Mouse (Mus musculus) heart, adult 2 months (tissue): Measurements from ENCODE around the gene Rhobtb3. TPM values are rescaled to one million over a fixed set of nuclear protein-coding genes. Genes with fewer than 3 reads are reported as not detected.
A peak's percentile ranks its signal among the peaks of the same experiment; 100 is the strongest.

Experiments used
- DNase-seq, 2 experiments: peaks; one replicate each; pipeline ENCODE4 v3.0.0; 2021
- H3K27ac ChIP-seq: fragments of 200-600 bp; 2 replicates; pipeline ENCODE4 v1.8.1; 2022
- H3K27me3 ChIP-seq: fragments of 200-500 bp; 2 replicates; pipeline ENCODE4 v1.6.1; 2012; ENCODE audit warnings: mild to moderate bottlenecking, low read length, inconsistent platforms, mixed read lengths; ENCODE audit not compliant: control insufficient read depth, insufficient read depth
- H3K36me3 ChIP-seq: fragments of 200-500 bp; 2 replicates; pipeline ENCODE4 v1.6.1; 2012; ENCODE audit warnings: low read length, inconsistent platforms; ENCODE audit not compliant: control insufficient read depth, insufficient read depth
- H3K4me1 ChIP-seq: fragments of 200-500 bp; 2 replicates; pipeline ENCODE4 v1.6.1; 2011; ENCODE audit warnings: low read length; ENCODE audit not compliant: control insufficient read depth, insufficient read depth
- H3K4me3 ChIP-seq: fragments of 200-600 bp; 2 replicates; pipeline ENCODE4 v1.8.1; 2022
- H3K79me2 ChIP-seq: fragments of 200-500 bp; replicated peaks from 2 replicates; pipeline ENCODE4 v1.6.1; 2012; ENCODE audit warnings: mild to moderate bottlenecking, inconsistent platforms, low read length, moderate library complexity, mixed read lengths; ENCODE audit not compliant: control insufficient read depth, insufficient read depth
- H3K9ac ChIP-seq: fragments of 200-500 bp; 2 replicates; pipeline ENCODE4 v1.6.1; 2012; ENCODE audit warnings: low read depth, mild to moderate bottlenecking, control low read depth, inconsistent platforms, low read length, mixed read lengths
- CTCF ChIP-seq: fragments of 200-600 bp; IDR thresholded peaks from 2 replicates; pipeline ENCODE4 v1.8.1; 2022; ENCODE audit warnings: antibody characterized with exemption, mild to moderate bottlenecking, moderate library complexity
- EP300 ChIP-seq: fragments of 200-500 bp; IDR thresholded peaks from 2 replicates; pipeline ENCODE4 v1.6.1; 2011; ENCODE audit warnings: low read depth, low read length, control low read depth; ENCODE audit not compliant: insufficient read depth
- POLR2A ChIP-seq: fragments of 200-500 bp; IDR thresholded peaks from 2 replicates; pipeline ENCODE4 v1.6.1; 2011; ENCODE audit warnings: mild to moderate bottlenecking, low read depth, low read length, control low read depth; ENCODE audit not compliant: insufficient read depth
- WGBS: fragments of 180-500 bp; shearing (Covaris S2); methylation state at CpG from one replicate; pipeline ENCODE4 v1.1.7; 2018; 5-methylcytosine and 5-hydroxymethylcytosine counted together
- intact Hi-C: fragments of 180-260 bp; cut with DNase I; formaldehyde crosslinking; loops from one replicate; pipeline ENCODE4 v1.15.1; 2025
- polyA plus RNA-seq: library from polyadenylated mRNA; depleted of rRNA; stranded (reverse); fragments of >200 nt; gene quantifications from 2 replicates; pipeline ENCODE4 v1.2.3, GENCODE M21; 2012
- total RNA-seq, 2 experiments: library from RNA; stranded (reverse); gene quantifications; 2 replicates each; pipeline ENCODE4 v1.2.3; 2021

Gene Rhobtb3
- total and polyA plus RNA-seq, 3 experiments = 7.6 to 12.6 (median 11.3) TPM

DNA sequence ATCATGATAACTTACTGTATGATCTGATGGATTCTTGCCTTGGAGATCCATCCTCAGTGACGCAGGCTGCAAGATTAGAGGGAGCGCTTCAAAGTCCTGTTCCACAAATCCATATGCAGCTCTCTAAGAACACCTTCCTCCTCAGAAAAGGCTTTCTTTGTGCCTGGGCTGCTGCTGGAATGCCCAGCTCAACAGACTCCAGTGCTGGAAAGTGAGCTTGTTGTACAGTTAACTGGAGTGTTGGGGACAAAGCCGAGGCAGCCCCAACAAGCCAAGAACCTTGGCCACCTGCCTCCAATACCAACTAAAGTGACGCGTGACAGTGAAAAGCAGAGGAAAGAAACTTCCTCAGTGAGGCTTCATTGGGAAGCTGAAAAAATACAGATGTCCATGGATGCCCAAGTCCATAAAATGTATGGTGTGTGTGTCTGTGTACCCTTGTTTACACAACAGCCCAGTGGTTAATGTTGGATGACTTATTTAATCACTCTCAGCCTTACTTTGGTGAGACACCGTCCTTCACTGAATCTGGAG, 102.9 kb downstream of the Rhobtb3 start:
- TF ChIP-seq CTCF (no peak), POLR2A (no peak), EP300 (no peak)
- H3K27ac ChIP-seq = peak overlapping the region; percentile 57
- H3K9ac ChIP-seq = peak overlapping the region; percentile 26
- intact Hi-C loops = no loop called here
- no peaks in the 10 kb centered on the region for H3K79me2 ChIP-seq
- H3K4me3 ChIP-seq = peak overlapping the region; percentile 61
- H3K36me3 ChIP-seq = no peaks in the 10 kb centered on the region
- H3K4me1 ChIP-seq = peaks cover 8% of the 10 kb centered on the region
- 21% methylated on average over 6 of the region's 6 CpGs for WGBS
- peak; percentile 24 to 33 for DNase-seq
- H3K27me3 ChIP-seq = no peaks in the 10 kb centered on the region

GRCm38 (mm10) chr13:75839719-75840481, 103.8 kb downstream of the Rhobtb3 start, which contains the start of gene Glrx:
Gene Glrx (plus strand): TSS chr13:75839868.
- H3K4me3 ChIP-seq = peak within 1 kb of the TSS; percentile 61
- peak; percentile 83 to 85 for DNase-seq
- TF ChIP-seq CTCF (no peak), EP300 (no peak), POLR2A (peak; percentile 92)
- under 1% methylated on average over 12 of the region's 12 CpGs for WGBS
- H3K79me2 ChIP-seq = no peaks in the 10 kb centered on the region
- no peaks in the 10 kb centered on the region for H3K27me3 ChIP-seq
- H3K27ac ChIP-seq = peak within 1 kb of the TSS; percentile 57
- H3K36me3 ChIP-seq = no peaks in the 10 kb centered on the region
- intact Hi-C loops = loop anchor here (5.0 kb wide), 1 partner anchor 37 kb away; no protein-coding TSS in a partner anchor
- peak within 1 kb of the TSS; percentile 60 for H3K9ac ChIP-seq
- peaks cover 8% of the 10 kb centered on the region for H3K4me1 ChIP-seq

DNA sequence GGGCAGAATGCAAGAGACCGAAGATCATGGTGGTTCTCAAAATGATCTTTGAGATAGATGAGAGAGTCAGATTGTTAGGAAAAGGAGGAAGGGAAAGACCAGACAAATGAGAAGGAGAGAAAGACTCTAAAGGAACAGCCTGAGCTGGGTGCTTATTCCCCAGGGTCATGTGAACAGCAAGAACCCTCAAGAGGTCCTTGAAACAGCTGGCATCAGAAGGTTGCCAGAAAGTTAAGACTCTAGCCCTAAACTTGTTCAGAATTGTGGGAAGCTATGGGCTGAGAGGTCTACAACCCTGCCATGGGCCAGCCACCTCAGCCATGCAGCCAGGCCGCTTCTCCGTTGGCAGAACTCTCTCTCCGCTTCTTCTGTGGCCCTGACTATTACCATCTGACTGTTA, 105.2 kb downstream of the Rhobtb3 start:
- Histone ChIP-seq H3K9ac (no peak overlapping the region), H3K27ac (no peak overlapping the region), H3K4me3 (no peak overlapping the region), H3K79me2 (no peaks in the 10 kb centered on the region), H3K36me3 (no peaks in the 10 kb centered on the region), H3K27me3 (no peaks in the 10 kb centered on the region), H3K4me1 (peaks cover 8% of the 10 kb centered on the region)
- intact Hi-C loops = loop anchor here (5.0 kb wide), 1 partner anchor 39 kb away; no protein-coding TSS in a partner anchor
- DNase-seq = no peak
- 95% methylated on average over 4 of the region's 4 CpGs for WGBS
- TF ChIP-seq CTCF = no peak
- no peak for TF ChIP-seq EP300
- no peak for TF ChIP-seq POLR2A

DNA sequence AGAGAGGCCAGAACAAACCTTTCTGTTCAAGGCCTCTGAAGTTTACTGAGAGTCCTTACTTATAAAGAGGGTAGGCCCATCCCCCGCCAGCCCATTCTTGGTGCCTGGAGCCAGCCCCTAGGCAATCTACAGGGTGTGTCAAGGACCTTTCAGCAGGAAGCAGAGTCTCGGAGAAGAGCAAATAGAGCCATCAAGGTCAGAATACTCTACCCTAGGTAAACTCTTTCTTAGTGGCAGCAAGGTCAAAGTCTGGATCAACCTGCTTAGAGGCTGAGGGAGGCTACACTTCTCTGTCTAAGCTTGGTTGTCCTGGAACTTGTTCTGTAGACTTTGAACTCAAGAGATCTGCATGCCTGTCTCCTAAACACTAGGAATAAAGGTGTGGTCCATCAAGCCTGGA, 108.3 kb downstream of the Rhobtb3 start:
- no peaks in the 10 kb centered on the region for H3K27me3 ChIP-seq
- H3K9ac ChIP-seq = no peak overlapping the region
- H3K4me3 ChIP-seq = no peak overlapping the region
- intact Hi-C loops = loop anchor here (5.0 kb wide), 1 partner anchor 42 kb away; no protein-coding TSS in a partner anchor
- H3K4me1 ChIP-seq = peaks cover 3% of the 10 kb centered on the region
- no peak for DNase-seq
- TF ChIP-seq CTCF = no peak
- TF ChIP-seq POLR2A = no peak
- no peak for TF ChIP-seq EP300
- 70% methylated on average over 2 of the region's 2 CpGs for WGBS
- no peaks in the 10 kb centered on the region for H3K36me3 ChIP-seq
- no peak overlapping the region for H3K27ac ChIP-seq
- no peaks in the 10 kb centered on the region for H3K79me2 ChIP-seq

- Histone ChIP-seq H3K27ac (no peak overlapping the region), H3K4me3 (no peak overlapping the region), H3K4me1 (no peaks in the 10 kb centered on the region), H3K27me3 (no peaks in the 10 kb centered on the region), H3K79me2 (no peaks in the 10 kb centered on the region), H3K9ac (no peak overlapping the region), H3K36me3 (no peaks in the 10 kb centered on the region)
- DNase-seq = no peak
- intact Hi-C loops = no loop called here
- TF ChIP-seq POLR2A (no peak), CTCF (no peak), EP300 (no peak)
Measured at GRCm38 (mm10) chr13:75833499-75833898, 110.2 kb downstream of the Rhobtb3 start.

- H3K36me3 ChIP-seq = no peaks in the 10 kb centered on the region
- no peak overlapping the region for H3K9ac ChIP-seq
- H3K4me1 ChIP-seq = no peaks in the 10 kb centered on the region
- no peak for DNase-seq
- no peak overlapping the region for H3K4me3 ChIP-seq
- H3K27me3 ChIP-seq = no peaks in the 10 kb centered on the region
- TF ChIP-seq POLR2A = no peak
- no peaks in the 10 kb centered on the region for H3K79me2 ChIP-seq
- intact Hi-C loops = no loop called here
- no peak overlapping the region for H3K27ac ChIP-seq
Measured at GRCm38 (mm10) chr13:75832697-75833096, 111.0 kb downstream of the Rhobtb3 start.
